Mouse (Mus musculus) olfactory bulb, adult 2 months (tissue): ENCODE data around the gene Elovl6. TPM values are rescaled to one million over a fixed set of nuclear protein-coding genes. Genes with fewer than 3 reads are reported as not detected.

Source experiments
- H3K27ac ChIP-seq: fragments of 200-500 bp; 2 replicates; pipeline ENCODE4 v1.5.1; 2012; ENCODE audit warnings: low read depth, low read length; ENCODE audit not compliant: insufficient read depth
- H3K4me1 ChIP-seq: fragments of 200-500 bp; 2 replicates; pipeline ENCODE4 v1.6.1; 2012; ENCODE audit warnings: low read length; ENCODE audit not compliant: control insufficient read depth, insufficient read depth
- H3K4me3 ChIP-seq: fragments of 200-500 bp; 2 replicates; pipeline ENCODE4 v1.5.1; 2012; ENCODE audit warnings: mild to moderate bottlenecking, low read depth, low read length, moderate library complexity; ENCODE audit not compliant: insufficient read depth
- CTCF ChIP-seq: fragments of 200-500 bp; IDR thresholded peaks from 2 replicates; pipeline ENCODE4 v1.5.1; 2012; ENCODE audit warnings: low read depth, mild to moderate bottlenecking, low read length, moderate library complexity; ENCODE audit not compliant: insufficient read depth
- POLR2A ChIP-seq: fragments of 200-500 bp; IDR thresholded peaks from 2 replicates; pipeline ENCODE4 v1.6.1; 2012; ENCODE audit warnings: mild to moderate bottlenecking, low read depth, low read length, moderate library complexity; ENCODE audit not compliant: insufficient read depth
- WGBS: fragments of 180-500 bp; shearing (Covaris S2); methylation state at CpG from one replicate; pipeline ENCODE4 v1.1.7; 2018; 5-methylcytosine and 5-hydroxymethylcytosine counted together
- polyA plus RNA-seq: library from polyadenylated mRNA; stranded (reverse); fragments of >200 nt; gene quantifications from 2 replicates; pipeline ENCODE4 v1.2.4, GENCODE M21; 2012; ENCODE audit warnings: low replicate concordance; ENCODE audit not compliant: missing spikeins, insufficient read depth, insufficient read length

Gene Elovl6
- polyA plus RNA-seq, 1 experiment: 155 TPM

- TF ChIP-seq POLR2A (no peak), CTCF (no peak)
- peaks cover 11% of the 10 kb centered on the region for H3K4me1 ChIP-seq
- H3K27ac ChIP-seq: no peak overlapping the region
- 96% methylated on average over 8 of the region's 8 CpGs for WGBS
- no peak overlapping the region for H3K4me3 ChIP-seq
Measured at GRCm38 (mm10) chr3:129570989-129571388, 38.8 kb downstream of the Elovl6 start.

GRCm38 (mm10) chr3:129571642-129572041 is 39.5 kb downstream of the Elovl6 start:
- Histone ChIP-seq H3K4me1 (peaks cover 10% of the 10 kb centered on the region), H3K27ac (no peak overlapping the region), H3K4me3 (no peak overlapping the region)
- WGBS: 39% methylated on average over 5 of the region's 5 CpGs
- no peak for TF ChIP-seq POLR2A
- TF ChIP-seq CTCF: no peak

- TF ChIP-seq POLR2A (no peak), CTCF (no peak)
- Histone ChIP-seq H3K27ac (no peak overlapping the region), H3K4me3 (no peak overlapping the region), H3K4me1 (peaks cover 7% of the 10 kb centered on the region)
- 74% methylated on average over 4 of the region's 4 CpGs for WGBS
Measured at GRCm38 (mm10) chr3:129572959-129573358, 40.8 kb downstream of the Elovl6 start.

GRCm38 (mm10) chr3:129573609-129574008 is 41.5 kb downstream of the Elovl6 start:
- Histone ChIP-seq H3K4me3 (no peak overlapping the region), H3K4me1 (peaks cover 7% of the 10 kb centered on the region), H3K27ac (no peak overlapping the region)
- 68% methylated on average over 4 of the region's 4 CpGs for WGBS
- TF ChIP-seq POLR2A (no peak), CTCF (no peak)

- TF ChIP-seq POLR2A (no peak), CTCF (no peak)
- H3K4me3 ChIP-seq: no peak overlapping the region
- peaks cover 5% of the 10 kb centered on the region for H3K4me1 ChIP-seq
- 93% methylated on average over 4 of the region's 4 CpGs for WGBS
- H3K27ac ChIP-seq: no peak overlapping the region
Measured at GRCm38 (mm10) chr3:129575086-129575485, 42.9 kb downstream of the Elovl6 start.

- TF ChIP-seq CTCF (no peak), POLR2A (no peak)
- WGBS: 94% methylated on average over 6 of the region's 6 CpGs
- H3K4me3 ChIP-seq: no peak overlapping the region
- no peak overlapping the region for H3K27ac ChIP-seq
- peaks cover 5% of the 10 kb centered on the region for H3K4me1 ChIP-seq
Measured at GRCm38 (mm10) chr3:129576522-129576921, 44.4 kb downstream of the Elovl6 start.

GRCm38 (mm10) chr3:129578741-129579475 is 46.8 kb downstream of the Elovl6 start:
- no peak overlapping the region for H3K4me3 ChIP-seq
- WGBS: 91% methylated on average over 11 of the region's 11 CpGs

GRCm38 (mm10) chr3:129581024-129581423 is 48.9 kb downstream of the Elovl6 start:
- Histone ChIP-seq H3K27ac (no peak overlapping the region), H3K4me1 (no peaks in the 10 kb centered on the region), H3K4me3 (no peak overlapping the region)
- WGBS: 61% methylated on average over 3 of the region's 3 CpGs
- TF ChIP-seq POLR2A (no peak), CTCF (no peak)

More at GRCm38 (mm10) chr3:129578741-129579475, 46.8 kb downstream of the Elovl6 start:
- no peaks in the 10 kb centered on the region for H3K4me1 ChIP-seq
- H3K27ac ChIP-seq: no peak overlapping the region
- TF ChIP-seq POLR2A (no peak), CTCF (no peak)

- TF ChIP-seq POLR2A: no peak
- TF ChIP-seq CTCF: no peak
- Histone ChIP-seq H3K4me1 (no peaks in the 10 kb centered on the region; the same call in 1 of the 2 replicates), H3K4me3 (no peak overlapping the region), H3K27ac (no peak overlapping the region)
- WGBS: 80% methylated on average over 4 of the region's 4 CpGs
Measured at GRCm38 (mm10) chr3:129582449-129582848, 50.3 kb downstream of the Elovl6 start.
